29 mouse cellular contexts compared by ENCODE assay signal in genomic region chr3:38989181-38989580, GRCm38 (mm10).
"Had no signal": no experiment of that assay in that cellular context is flagged by ENCODE, and none has a peak within 500 bp of the region (broad histone marks: within the 10 kb centered on the region; RNA-seq: fewer than 3 reads in every experiment).

No protein-coding gene starts in this region.

- H3K4me3 ChIP-seq: limb, embryonic 10.5 days; limb, embryonic 12.5 days; limb, embryonic 13.5 days; limb, embryonic 15.5 days; liver, embryonic 12.5 days; liver, embryonic 13.5 days; liver, embryonic 15.5 days; lung, embryonic 15.5 days; megakaryocyte, embryonic 14.5 days; midbrain, embryonic 10.5 days; midbrain, embryonic 12.5 days; midbrain, embryonic 13.5 days; midbrain, embryonic 15.5 days; myocyte; neural tube, embryonic 12.5 days had no signal

- ATAC-seq: liver, embryonic 12.5 days; liver, postnatal 0 days; lung, postnatal 0 days; midbrain, embryonic 13.5 days; midbrain, embryonic 15.5 days; midbrain, embryonic 16.5 days had no signal

- H3K27ac ChIP-seq: limb, embryonic 10.5 days; limb, embryonic 12.5 days; limb, embryonic 13.5 days; limb, embryonic 15.5 days; liver, embryonic 12.5 days; liver, embryonic 13.5 days; liver, embryonic 14.5 days; liver, embryonic 15.5 days; lung, embryonic 15.5 days; macrophage; midbrain, embryonic 10.5 days; midbrain, embryonic 12.5 days; midbrain, embryonic 13.5 days; midbrain, embryonic 15.5 days; neural tube, embryonic 12.5 days had no signal

- DNase-seq: liver; liver, embryonic 13.5 days; liver, postnatal 0 days; lung, adult 18-20 months; lung, adult 2 months; lung, embryonic 14.5 days; lung, postnatal 10 days; lung, postnatal 14 days; lung, postnatal 36 days; lung, postnatal 4 days; midbrain, embryonic 14.5 days had no signal
